Mouse (Mus musculus) v-Abl transformed pro-B cells (cell line): ENCODE measurements at regions not wholly inside any gene's neighbourhood (a gene's known extent, or its start where the extent isn't known, plus 50 kb on each side); places are given as distances from the start of the nearest gene placed in this dataset.

Experiments used
- in situ Hi-C, 2 experiments: fragments of 400-800 bp; cut with MboI; formaldehyde crosslinking; loops; one replicate each; pipeline ENCODE4 v1.15.1; 2025; ENCODE audit not compliant: unreplicated experiment in 2 of 2

DNA sequence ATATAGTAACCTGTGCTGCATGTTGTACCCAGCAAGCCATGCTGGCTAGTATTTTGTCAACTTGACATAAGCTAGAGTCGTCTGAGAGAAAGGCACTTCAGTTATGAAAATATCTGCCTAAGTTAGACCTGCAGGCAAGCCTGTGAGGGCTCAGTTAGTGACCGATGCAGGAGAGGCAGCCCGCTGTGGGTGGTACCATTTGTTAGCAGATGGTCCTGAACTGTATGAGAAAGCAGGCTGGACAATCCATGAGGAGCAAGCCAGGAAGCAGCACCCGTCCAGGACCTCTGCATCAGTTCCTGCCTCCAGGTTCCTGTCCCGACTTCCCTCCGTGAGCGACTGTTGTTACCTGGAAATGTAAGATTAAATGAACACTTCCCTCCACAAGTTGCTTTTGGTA, 440.9 kb upstream of the Kif2a start:
- in situ Hi-C loops, result loop anchor here in 1 of 2 experiments (5.0 to 25.0 kb wide), 3 partner anchors 462 to 675 kb away; no protein-coding TSS in a partner anchor

GRCm38 (mm10) chr13:107461048-107461912, 439.4 kb upstream of the Kif2a start:
- in situ Hi-C loops, result loop anchor here in 1 of 2 experiments (5.0 to 25.0 kb wide), 3 partner anchors 464 to 676 kb away; no protein-coding TSS in a partner anchor

- in situ Hi-C loops, result loop anchor here in 1 of 2 experiments (25.0 kb wide), 1 partner anchor 679 kb away; no protein-coding TSS in a partner anchor
Measured at GRCm38 (mm10) chr13:107458730-107459129, 436.8 kb upstream of the Kif2a start.

DNA sequence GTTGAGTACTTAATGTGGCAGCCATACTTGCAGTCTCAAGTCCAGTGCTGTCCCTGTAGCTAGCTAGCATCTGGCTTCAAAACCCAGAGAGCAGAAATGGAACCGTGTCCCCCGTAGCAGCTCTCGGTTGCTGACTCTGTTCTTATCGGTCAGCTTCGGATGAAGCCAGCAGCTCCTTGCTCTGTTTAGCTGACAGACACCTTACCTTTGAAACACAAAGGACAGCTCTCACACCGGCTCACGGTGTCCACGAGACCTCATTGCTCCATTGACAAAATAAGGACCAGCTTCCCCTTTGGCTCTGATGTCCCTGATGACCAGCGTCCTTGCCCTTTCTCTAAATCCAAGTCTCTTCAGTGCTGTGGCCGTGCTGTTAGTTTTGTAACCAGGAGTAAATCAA, 435.3 kb upstream of the Kif2a start:
- in situ Hi-C loops, result loop anchor here in 1 of 2 experiments (25.0 kb wide), 1 partner anchor 680 kb away; no protein-coding TSS in a partner anchor

DNA sequence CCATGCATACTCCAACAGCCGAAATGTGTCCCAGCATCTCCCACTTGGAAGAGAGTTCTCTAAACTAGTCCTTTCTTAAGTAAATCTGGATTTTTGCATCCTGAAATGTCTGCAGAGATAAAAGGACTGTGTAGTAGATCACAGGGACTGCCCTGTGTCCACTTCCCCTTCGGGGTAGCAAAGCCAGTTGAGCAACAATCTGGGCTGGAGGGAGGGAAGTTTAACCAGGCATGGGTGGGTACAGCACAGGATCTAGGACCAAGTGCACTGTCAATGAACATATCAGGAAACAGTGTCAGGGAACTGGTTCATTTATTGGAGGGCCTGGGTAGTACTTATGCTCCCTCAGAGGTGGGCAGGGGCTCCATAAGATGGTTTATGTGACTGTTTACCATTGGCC, 434.5 kb upstream of the Kif2a start:
- in situ Hi-C loops, result loop anchor here in 1 of 2 experiments (25.0 kb wide), 1 partner anchor 681 kb away; no protein-coding TSS in a partner anchor

GRCm38 (mm10) chr13:107449598-107450179, 427.8 kb upstream of the Kif2a start:
- in situ Hi-C loops, result loop anchor here in 1 of 2 experiments (25.0 kb wide), 1 partner anchor 688 kb away; no protein-coding TSS in a partner anchor

DNA sequence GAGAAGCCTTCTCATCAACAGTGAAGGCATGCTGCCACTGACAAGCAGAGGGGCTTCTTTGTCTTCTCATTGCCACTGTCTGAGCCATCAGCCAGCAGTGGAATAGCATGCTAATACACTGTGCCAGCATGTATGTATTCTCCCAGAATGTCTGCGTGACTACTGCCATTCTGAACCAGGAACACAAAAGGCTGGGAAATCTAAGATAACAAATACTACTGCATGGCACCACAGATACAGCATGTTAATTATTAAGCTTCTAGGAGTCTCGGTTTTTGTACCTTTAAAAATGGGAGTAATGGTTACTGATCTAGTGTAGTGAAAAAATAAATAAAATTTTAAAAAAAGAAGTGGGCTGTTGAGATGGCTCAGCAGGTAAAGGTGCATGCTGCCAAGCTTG, 425.9 kb upstream of the Kif2a start:
- in situ Hi-C loops, result no loop called here

DNA sequence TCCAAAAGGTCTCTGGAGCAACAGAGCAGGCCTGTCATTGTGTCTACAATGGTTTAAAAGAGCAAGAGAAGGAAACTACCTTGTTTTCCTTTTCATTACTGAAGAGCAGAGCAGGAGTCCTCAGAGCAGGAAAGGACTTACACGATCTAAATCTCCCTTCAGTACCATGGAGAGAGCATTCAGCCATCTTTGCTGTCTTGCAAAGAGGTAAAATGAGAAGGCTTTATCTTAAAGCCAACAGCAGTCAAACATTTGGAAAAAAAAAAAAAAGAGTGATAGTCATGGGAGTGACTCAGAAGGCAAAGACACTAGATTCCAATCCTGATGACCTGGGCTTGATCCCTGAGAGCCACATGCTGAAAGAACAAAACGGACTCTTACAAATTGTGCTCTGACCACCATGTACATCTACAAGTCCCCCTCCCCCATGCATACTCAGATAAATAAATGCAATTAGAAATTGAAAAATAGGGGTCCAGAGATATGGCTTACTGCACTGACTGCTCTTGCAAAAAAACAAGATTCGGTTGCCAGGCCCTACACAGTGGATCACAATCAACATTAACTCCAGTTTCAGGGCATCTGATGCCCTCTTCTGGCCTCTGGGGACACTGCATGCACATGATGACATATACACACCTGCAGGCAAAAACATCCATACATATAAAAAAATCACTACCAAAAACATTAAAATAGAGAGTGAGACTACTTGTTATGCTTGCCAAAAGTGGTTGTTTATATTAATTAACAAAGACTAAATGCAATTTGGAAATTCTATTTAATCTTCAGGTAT, 397.6 kb upstream of the Kif2a start:
- in situ Hi-C loops, result no loop called here

- in situ Hi-C loops, result no loop called here
Measured at GRCm38 (mm10) chr13:107410267-107410666, 388.3 kb upstream of the Kif2a start.

DNA sequence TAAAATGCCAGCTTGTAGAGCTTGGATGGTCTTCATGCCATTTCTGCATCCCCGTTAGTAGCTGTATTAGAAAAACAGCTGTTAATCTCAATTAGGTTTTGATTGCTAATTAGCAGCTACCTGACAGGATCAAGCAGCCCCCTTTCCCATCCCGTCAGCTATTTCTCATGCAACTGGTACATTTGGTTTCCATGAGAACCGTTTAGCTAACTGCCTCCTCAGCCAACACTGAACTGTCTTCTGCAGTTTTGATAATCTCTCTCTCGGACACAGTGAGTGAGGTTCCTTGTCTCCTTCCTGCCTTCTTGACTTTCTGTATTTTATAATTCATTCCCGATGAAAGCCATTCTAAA, 385.7 kb upstream of the Kif2a start:
- in situ Hi-C loops, result no loop called here

GRCm38 (mm10) chr13:107406977-107407673, 385.2 kb upstream of the Kif2a start:
- in situ Hi-C loops, result no loop called here

GRCm38 (mm10) chr13:107398621-107399363, 376.9 kb upstream of the Kif2a start:
- in situ Hi-C loops, result no loop called here

DNA sequence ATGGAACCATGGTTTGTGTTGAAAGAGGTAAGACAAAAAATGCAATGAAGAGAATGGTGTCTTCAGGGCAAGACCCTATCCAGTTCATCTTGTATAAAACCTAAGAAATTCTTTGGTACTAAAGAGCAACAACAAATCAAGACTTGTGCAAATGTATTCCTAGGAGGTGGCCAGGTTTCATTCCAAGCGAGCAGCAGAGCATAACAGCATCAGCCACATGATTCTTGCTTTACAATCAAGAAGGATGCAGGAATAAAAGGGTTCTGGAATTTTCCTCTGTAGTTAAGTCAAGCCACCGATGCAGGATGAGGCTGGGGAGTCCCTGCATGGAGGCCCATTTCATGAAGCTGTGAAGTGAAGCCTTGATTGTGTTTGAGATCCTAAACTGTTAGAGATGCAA, 374.1 kb upstream of the Kif2a start:
- in situ Hi-C loops, result no loop called here

DNA sequence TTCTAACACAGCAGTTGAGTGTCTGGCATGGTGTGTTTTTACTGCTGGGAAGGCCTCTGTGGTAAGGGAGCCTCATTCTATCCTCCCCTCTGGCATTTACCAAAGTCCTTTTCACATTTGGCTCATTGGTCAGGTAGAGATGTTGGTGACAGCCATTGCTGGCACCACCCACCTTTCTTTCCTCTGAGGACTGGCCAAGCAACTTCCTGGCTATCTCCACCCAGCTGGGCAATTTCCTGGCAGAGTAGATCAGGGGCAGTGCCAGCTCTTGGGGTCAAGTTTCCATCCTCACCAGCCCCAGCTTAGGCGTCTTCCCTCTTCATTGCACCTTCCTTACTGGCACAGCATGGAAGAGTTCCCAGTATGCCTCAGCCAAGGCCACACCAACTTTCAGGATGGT, 372.5 kb upstream of the Kif2a start:
- in situ Hi-C loops, result no loop called here

- in situ Hi-C loops, result no loop called here
Measured at GRCm38 (mm10) chr13:107389535-107390150, 367.7 kb upstream of the Kif2a start.

GRCm38 (mm10) chr13:107389074-107389473, 367.1 kb upstream of the Kif2a start:
- in situ Hi-C loops, result no loop called here

- in situ Hi-C loops, result no loop called here
Measured at GRCm38 (mm10) chr13:107378076-107378475, 356.1 kb upstream of the Kif2a start.

DNA sequence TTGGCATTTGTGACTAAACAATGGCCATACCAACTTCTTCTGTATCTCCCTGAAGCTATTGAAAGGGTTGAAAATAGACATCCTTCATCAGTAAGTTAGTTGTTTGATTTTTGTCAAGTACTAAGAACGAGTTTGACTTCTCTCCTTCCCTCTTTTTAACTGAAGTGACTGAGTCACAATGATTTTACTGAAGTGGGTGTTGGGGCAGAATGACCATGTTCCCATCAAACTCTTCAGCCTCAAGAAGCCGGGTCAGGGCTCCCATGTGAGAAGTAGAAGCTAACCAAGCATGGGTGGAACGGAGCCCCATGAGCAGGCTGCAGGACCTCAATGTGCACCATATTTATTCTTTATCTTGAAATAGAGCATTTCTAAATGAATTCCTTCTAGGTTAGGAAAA, 350.7 kb upstream of the Kif2a start:
- in situ Hi-C loops, result no loop called here
